Comparison of ENCODE assay signal across 32 mouse cellular contexts in the genomic region with DNA sequence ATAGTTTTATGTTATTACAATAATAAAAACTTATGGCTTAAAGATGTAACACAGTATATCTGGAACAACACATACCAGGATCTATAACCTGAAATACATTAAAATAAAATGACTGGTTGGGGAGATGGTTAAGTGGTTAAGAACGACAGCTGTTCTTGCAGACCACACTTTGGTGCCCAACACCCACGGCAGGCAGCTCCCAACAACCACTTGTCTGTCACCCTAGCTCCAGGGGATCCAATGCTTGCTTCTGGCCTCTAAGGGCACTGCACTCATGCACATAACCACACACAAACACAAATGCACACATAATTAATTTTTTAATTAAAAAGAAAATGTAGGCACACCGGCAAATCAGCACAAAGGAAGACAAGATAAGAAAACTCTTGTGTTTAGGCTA.
"Had no signal": no experiment of that assay in that cellular context is flagged by ENCODE, and none has a peak within 500 bp of the region (broad histone marks: within the 10 kb centered on the region; RNA-seq: fewer than 3 reads in every experiment).

No protein-coding gene starts in this region.

- DNase-seq: heart, postnatal 10 days; heart, postnatal 14 days; heart, postnatal 36 days; heart, postnatal 4 days; kidney, adult 11 months; kidney, adult 18-20 months; kidney, adult 2 months; kidney, adult 8-10 months; kidney, adult 9 months; kidney, postnatal 10 days; kidney, postnatal 25 days; kidney, postnatal 36 days; kidney, postnatal 4 days; layer of hippocampus, adult 9-11 months; layer of hippocampus, postnatal 36 days had no signal

- H3K27ac ChIP-seq: heart, embryonic 13.5 days; hindbrain, embryonic 10.5 days; hindbrain, embryonic 12.5 days; hindbrain, embryonic 13.5 days; hindbrain, embryonic 14.5 days; hindbrain, embryonic 15.5 days; hindbrain, postnatal 0 days; intestine, embryonic 15.5 days; kidney, embryonic 15.5 days; kidney, postnatal 0 days; layer of hippocampus, adult 2 months had no signal

- H3K4me2 ChIP-seq: heart, embryonic 11.5 days; heart, embryonic 12.5 days; heart, embryonic 13.5 days; heart, embryonic 15.5 days; hindbrain, embryonic 12.5 days; hindbrain, embryonic 13.5 days; hindbrain, embryonic 14.5 days; hindbrain, embryonic 15.5 days; intestine, embryonic 15.5 days; kidney, embryonic 15.5 days had no signal

- H3K9ac ChIP-seq: heart, embryonic 12.5 days; heart, embryonic 13.5 days; heart, embryonic 15.5 days; hindbrain, embryonic 12.5 days; hindbrain, embryonic 13.5 days; hindbrain, embryonic 14.5 days; hindbrain, embryonic 15.5 days; intestine, embryonic 15.5 days; kidney, embryonic 15.5 days had no signal

- ATAC-seq: hindbrain, embryonic 16.5 days; hindbrain, postnatal 0 days; intestine, embryonic 15.5 days; intestine, embryonic 16.5 days; intestine, postnatal 0 days had no signal

- H3K9me3 ChIP-seq: heart, embryonic 12.5 days; heart, embryonic 13.5 days; heart, embryonic 15.5 days; hindbrain, embryonic 10.5 days; hindbrain, embryonic 12.5 days; hindbrain, embryonic 13.5 days; hindbrain, embryonic 15.5 days; intestine, embryonic 15.5 days; kidney, embryonic 15.5 days had no signal

- H3K4me1 ChIP-seq: heart, embryonic 12.5 days; heart, embryonic 13.5 days; hindbrain, embryonic 10.5 days; hindbrain, embryonic 12.5 days; hindbrain, embryonic 13.5 days; hindbrain, embryonic 15.5 days; intestine, embryonic 15.5 days; kidney, embryonic 15.5 days had no signal

- H3K4me3 ChIP-seq: heart, embryonic 12.5 days; heart, embryonic 13.5 days; heart, embryonic 15.5 days; hindbrain, embryonic 10.5 days; hindbrain, embryonic 12.5 days; hindbrain, embryonic 13.5 days; hindbrain, embryonic 15.5 days; intestine, embryonic 15.5 days; kidney, embryonic 15.5 days; layer of hippocampus, adult 2 months had no signal

- H3K27me3 ChIP-seq: heart, embryonic 12.5 days; heart, embryonic 13.5 days; heart, embryonic 15.5 days; hindbrain, embryonic 12.5 days; hindbrain, embryonic 13.5 days; hindbrain, embryonic 15.5 days; intestine, embryonic 15.5 days; kidney, embryonic 15.5 days had no signal
